Mouse (Mus musculus) testis, adult 2 months (tissue): Measurements from ENCODE around the gene Per1.

Experiments used
- CTCF ChIP-seq: fragments of 200-500 bp; IDR thresholded peaks from 2 replicates; pipeline ENCODE4 v1.5.1; 2012; ENCODE audit warnings: low read depth, mild to moderate bottlenecking, inconsistent platforms, low read length, moderate library complexity; ENCODE audit not compliant: control insufficient read depth, insufficient read depth, insufficient replicate concordance
- POLR2A ChIP-seq: fragments of 200-500 bp; IDR thresholded peaks from 2 replicates; pipeline ENCODE4 v1.6.1; 2012; ENCODE audit warnings: low read depth, mild to moderate bottlenecking, inconsistent platforms, low read length, moderate library complexity; ENCODE audit not compliant: control insufficient read depth

DNA sequence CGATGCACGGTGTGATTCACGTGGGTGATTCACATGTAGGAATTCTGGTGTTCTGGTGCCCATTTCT lies 30.7 kb downstream of the Per1 start, which contains the start of gene Aloxe3:
- TF ChIP-seq CTCF (no peak), POLR2A (no peak)
